Mouse (Mus musculus): ENCODE results near the gene Zdhhc25.

Gene Zdhhc25

GRCm38 (mm10) chr15:88600002-88600401 is at the start of gene Zdhhc25:
Zdhhc25 (plus strand) TSS chr15:88600302.
- DNase-seq (ENCODE audit: low spot score in 2 of 2): no peak

- DNase-seq (ENCODE audit: low spot score in 2 of 2): no peak
These were observed 47.2 kb upstream of the Zdhhc25 start for GRCm38 (mm10) chr15:88552852-88553251.

GRCm38 (mm10) chr15:88555476-88555875 is 44.6 kb upstream of the Zdhhc25 start:
- no peak for DNase-seq (ENCODE audit: low spot score in 2 of 2)

GRCm38 (mm10) chr15:88560637-88561036 is 39.5 kb upstream of the Zdhhc25 start:
- DNase-seq (ENCODE audit: low spot score in 2 of 2): no peak

GRCm38 (mm10) chr15:88561058-88561730 is 38.9 kb upstream of the Zdhhc25 start:
- no peak for DNase-seq (ENCODE audit: low spot score in 2 of 2)

GRCm38 (mm10) chr15:88565307-88565706 is 34.8 kb upstream of the Zdhhc25 start:
- no peak for DNase-seq (ENCODE audit: low spot score in 2 of 2)

- no peak for DNase-seq (ENCODE audit: low spot score in 2 of 2)
These were observed 34.3 kb upstream of the Zdhhc25 start for GRCm38 (mm10) chr15:88565806-88566205.

GRCm38 (mm10) chr15:88570697-88571096 is 29.4 kb upstream of the Zdhhc25 start:
- no peak for DNase-seq (ENCODE audit: low spot score in 2 of 2)

- DNase-seq (ENCODE audit: low spot score in 2 of 2): no peak
These were observed 20.6 kb upstream of the Zdhhc25 start for GRCm38 (mm10) chr15:88579461-88579860.

GRCm38 (mm10) chr15:88602496-88602895 is 2.4 kb downstream of the Zdhhc25 start:
- DNase-seq (ENCODE audit: low spot score in 2 of 2): no peak

GRCm38 (mm10) chr15:88603091-88603732 is 3.1 kb downstream of the Zdhhc25 start:
- no peak for DNase-seq (ENCODE audit: low spot score in 2 of 2)

GRCm38 (mm10) chr15:88603733-88604119 is 3.6 kb downstream of the Zdhhc25 start:
- DNase-seq (ENCODE audit: low spot score in 2 of 2): no peak

GRCm38 (mm10) chr15:88604669-88605414 is 4.7 kb downstream of the Zdhhc25 start:
- DNase-seq (ENCODE audit: low spot score in 2 of 2): no peak

GRCm38 (mm10) chr15:88605415-88605785 is 5.3 kb downstream of the Zdhhc25 start:
- no peak for DNase-seq (ENCODE audit: low spot score in 2 of 2)

- DNase-seq (ENCODE audit: low spot score in 2 of 2): no peak
These were observed 17.0 kb downstream of the Zdhhc25 start for GRCm38 (mm10) chr15:88617125-88617524.

GRCm38 (mm10) chr15:88618008-88618773 is 18.1 kb downstream of the Zdhhc25 start:
- no peak for DNase-seq (ENCODE audit: low spot score in 2 of 2)

GRCm38 (mm10) chr15:88620017-88620416 is 19.9 kb downstream of the Zdhhc25 start:
- DNase-seq (ENCODE audit: low spot score in 2 of 2): no peak

GRCm38 (mm10) chr15:88623891-88624290 is 23.8 kb downstream of the Zdhhc25 start:
- no peak for DNase-seq (ENCODE audit: low spot score in 2 of 2)

- no peak for DNase-seq (ENCODE audit: low spot score in 2 of 2)
These were observed 24.8 kb downstream of the Zdhhc25 start for GRCm38 (mm10) chr15:88624874-88625277.

- DNase-seq (ENCODE audit: low spot score in 2 of 2): no peak
These were observed 25.4 kb downstream of the Zdhhc25 start for GRCm38 (mm10) chr15:88625303-88626066.

- no peak for DNase-seq (ENCODE audit: low spot score in 2 of 2)
These were observed 26.9 kb downstream of the Zdhhc25 start for GRCm38 (mm10) chr15:88626886-88627488.
